In genomic region chr17:36896583-36896982, GRCm38 (mm10) we compare ENCODE assay signal across 9 mouse cellular contexts. TPM values are rescaled to one million over a fixed set of nuclear protein-coding genes. Genes with fewer than 3 reads are reported as not detected.
DNase-seq lines count a peak whose midpoint lies in the region; ATAC-seq lines count a peak whose summit lies in the region.
"Had no signal": no experiment of that assay in that cellular context is flagged by ENCODE, and none has a peak within 500 bp of the region (broad histone marks: within the 10 kb centered on the region; RNA-seq: fewer than 3 reads in every experiment).

No protein-coding gene starts in this region.

- H3K9ac ChIP-seq in forebrain, embryonic 14.5 days (ENCODE audit: low read length): no peak overlapping the region
- no peak overlapping the region for H3K9ac ChIP-seq in forebrain, embryonic 13.5 days
- no peak overlapping the region for H3K9ac ChIP-seq in midbrain, embryonic 14.5 days (replicated peaks; ENCODE audit: low read length)
- H3K9ac ChIP-seq in midbrain, embryonic 15.5 days: no peak overlapping the region

- no peaks in the 10 kb centered on the region for H3K36me3 ChIP-seq in forebrain, embryonic 14.5 days (ENCODE audit: control insufficient read depth, insufficient read depth, low read length)
- H3K36me3 ChIP-seq in forebrain, embryonic 13.5 days (ENCODE audit: poor library complexity, severe bottlenecking): no peaks in the 10 kb centered on the region
- no peaks in the 10 kb centered on the region for H3K36me3 ChIP-seq in midbrain, embryonic 14.5 days (ENCODE audit: control insufficient read depth, insufficient read depth, low read length)
- no peaks in the 10 kb centered on the region for H3K36me3 ChIP-seq in midbrain, embryonic 15.5 days (replicated peaks)

- ATAC-seq in forebrain, embryonic 14.5 days: no peak
- no peak for ATAC-seq in forebrain, embryonic 13.5 days
- no peak for ATAC-seq in midbrain, embryonic 14.5 days (ENCODE audit: low FRiP score, low TSS enrichment)
- ATAC-seq in midbrain, embryonic 15.5 days (replicated peaks): no peak
- ATAC-seq in erythroblast, adult 5-6 weeks (replicated peaks; ENCODE audit: low FRiP score, poor library complexity, severe bottlenecking): peak; percentile 74
- no peak for ATAC-seq in frontal cortex, adult (ENCODE audit: low TSS enrichment)

- H3K4me2 ChIP-seq in forebrain, embryonic 14.5 days (ENCODE audit: low read length): no peak overlapping the region
- no peak overlapping the region for H3K4me2 ChIP-seq in forebrain, embryonic 13.5 days
- H3K4me2 ChIP-seq in midbrain, embryonic 14.5 days (ENCODE audit: low read length): no peak overlapping the region
- no peak overlapping the region for H3K4me2 ChIP-seq in midbrain, embryonic 15.5 days

- no peaks in the 10 kb centered on the region for H3K27me3 ChIP-seq in forebrain, embryonic 14.5 days (replicated peaks; ENCODE audit: control insufficient read depth, insufficient read depth, low read length)
- no peaks in the 10 kb centered on the region for H3K27me3 ChIP-seq in forebrain, embryonic 13.5 days
- no peaks in the 10 kb centered on the region for H3K27me3 ChIP-seq in midbrain, embryonic 14.5 days (ENCODE audit: control insufficient read depth, insufficient read depth, low read length)
- H3K27me3 ChIP-seq in midbrain, embryonic 15.5 days (replicated peaks): no peaks in the 10 kb centered on the region

- WGBS in forebrain, embryonic 14.5 days: 77% methylated on average over 1 of the region's 1 CpGs
- WGBS in forebrain, embryonic 13.5 days: 88% methylated on average over 1 of the region's 1 CpGs
- WGBS in midbrain, embryonic 14.5 days: 92% methylated on average over 1 of the region's 1 CpGs
- WGBS in midbrain, embryonic 15.5 days: 96% methylated on average over 1 of the region's 1 CpGs

- no peak overlapping the region for H3K27ac ChIP-seq in forebrain, embryonic 14.5 days (ENCODE audit: low read depth, low read length)
- no peak overlapping the region for H3K27ac ChIP-seq in forebrain, embryonic 13.5 days
- H3K27ac ChIP-seq in midbrain, embryonic 14.5 days (replicated peaks; ENCODE audit: low read depth, low read length): no peak overlapping the region
- no peak overlapping the region for H3K27ac ChIP-seq in midbrain, embryonic 15.5 days

- H3K4me3 ChIP-seq in forebrain, embryonic 14.5 days (ENCODE audit: low read depth, low read length): no peak overlapping the region
- H3K4me3 ChIP-seq in forebrain, embryonic 13.5 days: no peak overlapping the region
- no peak overlapping the region for H3K4me3 ChIP-seq in midbrain, embryonic 14.5 days (replicated peaks; ENCODE audit: low read depth, low read length)
- no peak overlapping the region for H3K4me3 ChIP-seq in midbrain, embryonic 15.5 days

- H3K9me3 ChIP-seq in forebrain, embryonic 14.5 days (replicated peaks; ENCODE audit: control insufficient read depth, low read length): no peaks in the 10 kb centered on the region
- H3K9me3 ChIP-seq in forebrain, embryonic 13.5 days (replicated peaks): no peaks in the 10 kb centered on the region
- H3K9me3 ChIP-seq in midbrain, embryonic 14.5 days (ENCODE audit: control insufficient read depth, low read length): no peaks in the 10 kb centered on the region
- H3K9me3 ChIP-seq in midbrain, embryonic 15.5 days: no peaks in the 10 kb centered on the region

- no peaks in the 10 kb centered on the region for H3K4me1 ChIP-seq in forebrain, embryonic 14.5 days (ENCODE audit: control insufficient read depth, insufficient read depth, low read length)
- H3K4me1 ChIP-seq in forebrain, embryonic 13.5 days: no peaks in the 10 kb centered on the region
- no peaks in the 10 kb centered on the region for H3K4me1 ChIP-seq in midbrain, embryonic 14.5 days (ENCODE audit: control insufficient read depth, insufficient read depth, low read length)
- no peaks in the 10 kb centered on the region for H3K4me1 ChIP-seq in midbrain, embryonic 15.5 days

- peak; percentile 49 for DNase-seq in forebrain, embryonic 14.5 days (ENCODE audit: low spot score)
- DNase-seq in midbrain, embryonic 14.5 days: peak; percentile 68
- peak; percentile 13 for DNase-seq in adrenal gland, postnatal 25 days
- DNase-seq in lung, adult 18-20 months: peak; percentile 21 to 33

RNA-seq across cellular contexts. Expression of gene Trim31, which starts 1.3 kb away (rescaled TPM):
- not detected in 2 replicates for polyA plus RNA-seq in forebrain, embryonic 14.5 days (2014; fragmentation: Nextera tagmentation; extraction: Ambion mirVana)
- not detected in 2 replicates for polyA plus RNA-seq in forebrain, embryonic 13.5 days (2015; fragmentation: Nextera tagmentation; extraction: Ambion mirVana)
- not detected in 2 replicates for polyA plus RNA-seq in midbrain, embryonic 14.5 days (2014; fragmentation: Nextera tagmentation; extraction: Ambion mirVana)
- polyA plus RNA-seq in midbrain, embryonic 15.5 days (2015; fragmentation: Nextera tagmentation; extraction: Ambion mirVana): not detected in 2 replicates
- total RNA-seq in adrenal gland, postnatal 25 days (2021): not detected in 2 replicates
- not detected in 2 replicates for total RNA-seq in erythroblast, adult 5-6 weeks (2015; ENCODE audit: low replicate concordance)
- total RNA-seq in erythroblast, adult 5-6 weeks (2017; ENCODE audit: low replicate concordance): not detected in 2 replicates
- total RNA-seq: neutrophil, adult 5-6 weeks had no signal

RNA-seq across cellular contexts. Expression of gene Trim40, which starts 6.7 kb away (rescaled TPM):
- polyA plus RNA-seq in forebrain, embryonic 14.5 days (2014; fragmentation: Nextera tagmentation; extraction: Ambion mirVana): not detected in 2 replicates
- polyA plus RNA-seq in forebrain, embryonic 13.5 days (2015; fragmentation: Nextera tagmentation; extraction: Ambion mirVana): not detected in 2 replicates
- polyA plus RNA-seq in midbrain, embryonic 14.5 days (2014; fragmentation: Nextera tagmentation; extraction: Ambion mirVana): not detected in 2 replicates
- not detected in 2 replicates for polyA plus RNA-seq in midbrain, embryonic 15.5 days (2015; fragmentation: Nextera tagmentation; extraction: Ambion mirVana)
- 0.61 TPM in 1 of 2 replicates, not detected in the other for total RNA-seq in adrenal gland, postnatal 25 days (2021)
- total RNA-seq in erythroblast, adult 5-6 weeks (2015; ENCODE audit: low replicate concordance): not detected in 2 replicates
- total RNA-seq in erythroblast, adult 5-6 weeks (2017; ENCODE audit: low replicate concordance): not detected in 2 replicates
- total RNA-seq: neutrophil, adult 5-6 weeks had no signal

RNA-seq across cellular contexts. Expression of gene Trim10, which starts 27.2 kb away (rescaled TPM):
- polyA plus RNA-seq in forebrain, embryonic 14.5 days (2014; fragmentation: Nextera tagmentation; extraction: Ambion mirVana): 1.1 and 2.1 TPM in 2 replicates
- polyA plus RNA-seq in forebrain, embryonic 13.5 days (2015; fragmentation: Nextera tagmentation; extraction: Ambion mirVana): 1.2 and 2.1 TPM in 2 replicates
- polyA plus RNA-seq in midbrain, embryonic 14.5 days (2014; fragmentation: Nextera tagmentation; extraction: Ambion mirVana): 0.78 and 1.1 TPM in 2 replicates
- 1.2 and 1.5 TPM in 2 replicates for polyA plus RNA-seq in midbrain, embryonic 15.5 days (2015; fragmentation: Nextera tagmentation; extraction: Ambion mirVana)
- total RNA-seq in adrenal gland, postnatal 25 days (2021): 0.27 and 0.67 TPM in 2 replicates
- total RNA-seq in erythroblast, adult 5-6 weeks (2015; ENCODE audit: low replicate concordance): 592 TPM in 2 replicates
- 1,227 and 1,601 TPM in 2 replicates for total RNA-seq in erythroblast, adult 5-6 weeks (2017; ENCODE audit: low replicate concordance)

RNA-seq across cellular contexts. Expression of gene Trim15, which starts 29.6 kb away (rescaled TPM):
- polyA plus RNA-seq in forebrain, embryonic 14.5 days (2014; fragmentation: Nextera tagmentation; extraction: Ambion mirVana): 0.48 and 0.49 TPM in 2 replicates
- polyA plus RNA-seq in forebrain, embryonic 13.5 days (2015; fragmentation: Nextera tagmentation; extraction: Ambion mirVana): 0.30 and 0.41 TPM in 2 replicates
- 0.33 and 0.58 TPM in 2 replicates for polyA plus RNA-seq in midbrain, embryonic 14.5 days (2014; fragmentation: Nextera tagmentation; extraction: Ambion mirVana)
- 0.79 and 1.2 TPM in 2 replicates for polyA plus RNA-seq in midbrain, embryonic 15.5 days (2015; fragmentation: Nextera tagmentation; extraction: Ambion mirVana)
- not detected in 2 replicates for total RNA-seq in adrenal gland, postnatal 25 days (2021)
- total RNA-seq in erythroblast, adult 5-6 weeks (2015; ENCODE audit: low replicate concordance): not detected in 2 replicates
- 0.70 and 2.5 TPM in 2 replicates for total RNA-seq in erythroblast, adult 5-6 weeks (2017; ENCODE audit: low replicate concordance)
- total RNA-seq: neutrophil, adult 5-6 weeks had no signal

RNA-seq across cellular contexts. Expression of gene Rnf39, which starts 46.1 kb away (rescaled TPM):
- polyA plus RNA-seq in forebrain, embryonic 14.5 days (2014; fragmentation: Nextera tagmentation; extraction: Ambion mirVana): 0.24 and 0.75 TPM in 2 replicates
- 0.21 and 0.83 TPM in 2 replicates for polyA plus RNA-seq in forebrain, embryonic 13.5 days (2015; fragmentation: Nextera tagmentation; extraction: Ambion mirVana)
- 1.1 and 1.7 TPM in 2 replicates for polyA plus RNA-seq in midbrain, embryonic 14.5 days (2014; fragmentation: Nextera tagmentation; extraction: Ambion mirVana)
- polyA plus RNA-seq in midbrain, embryonic 15.5 days (2015; fragmentation: Nextera tagmentation; extraction: Ambion mirVana): 1.1 and 1.7 TPM in 2 replicates
- total RNA-seq in adrenal gland, postnatal 25 days (2021): 0.85 TPM in 1 of 2 replicates, not detected in the other
- total RNA-seq in erythroblast, adult 5-6 weeks (2015; ENCODE audit: low replicate concordance): not detected in 2 replicates
- not detected in 2 replicates for total RNA-seq in erythroblast, adult 5-6 weeks (2017; ENCODE audit: low replicate concordance)

Comparison
In these comparisons a context has a peak if more than half of its experiments do, and no peak if none do; other contexts are left out.
1. DNase-seq: peak in every context shown above with its lines; median percentile 68 in midbrain, embryonic 14.5 days; 49 in forebrain, embryonic 14.5 days; 27 in lung, adult 18-20 months; 13 in adrenal gland, postnatal 25 days.